Mouse (Mus musculus): Measurements from ENCODE around the gene Prkn.

DNA sequence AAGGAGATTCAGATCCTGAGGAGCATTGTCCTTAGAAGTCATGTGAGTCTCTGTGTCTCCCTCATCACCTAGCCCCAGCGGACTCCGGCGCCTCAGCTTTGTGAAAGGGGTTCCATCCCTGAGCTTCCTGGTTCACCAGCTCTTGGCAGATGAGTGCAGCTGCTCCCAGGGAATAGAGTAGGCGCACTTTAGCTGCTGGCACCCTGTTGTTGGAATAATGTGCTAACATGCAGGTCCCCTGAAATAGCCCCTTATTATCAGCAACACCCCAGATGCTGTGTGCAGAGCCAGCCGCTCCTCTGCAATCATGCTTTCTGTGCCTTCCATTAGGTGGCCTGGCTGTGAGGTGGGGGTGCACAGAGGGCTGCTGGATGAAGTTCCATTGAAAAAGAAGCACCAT is 767.7 kb downstream of the Prkn start:
- no peak for TF ChIP-seq CTCF (IDR thresholded peaks at IDR 0.05)
- no peak for TF ChIP-seq EP300 (IDR thresholded peaks at IDR 0.05)

Data from lung, postnatal 0 days (tissue).